Mouse (Mus musculus) kidney, adult 9 months (tissue): ENCODE data around the gene Agrp.

Experiments used
- DNase-seq: peaks from one replicate; pipeline ENCODE4 v3.0.0; 2022

The Agrp gene

DNA sequence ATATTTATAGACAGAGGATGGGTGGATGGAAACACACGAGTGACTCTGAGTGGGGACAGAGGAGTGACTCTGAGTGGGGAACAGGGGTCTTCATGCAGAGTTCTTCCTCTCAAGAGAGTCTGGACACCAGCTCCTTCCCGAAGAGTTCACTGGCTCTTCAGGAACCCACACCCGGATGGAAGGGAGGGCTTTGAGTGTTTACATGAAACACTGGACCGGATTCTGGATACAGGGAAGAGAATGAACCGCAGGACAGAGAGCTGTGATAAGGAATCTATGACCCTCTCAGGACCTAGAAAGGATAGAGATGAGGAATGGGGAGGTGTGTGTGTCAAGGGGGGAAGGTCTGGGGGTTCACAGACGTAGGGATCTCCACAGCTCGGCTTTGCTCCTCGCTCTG, 119.8 kb downstream of the Agrp start:
- DNase-seq: no peak
